Mouse (Mus musculus) adrenal gland, adult (tissue): Measurements from ENCODE around the gene Ifi208.
A peak's percentile ranks its signal among the peaks of the same experiment; 100 is the strongest.
"Not testable (repeated sequence)": the region's sequence is repeated elsewhere in the genome, so short reads cannot be mapped to it uniquely, and the experiment has no call there.

Experiments
- DNase-seq, 2 experiments: peaks; one replicate each; pipeline ENCODE4 v3.0.0; 2022 to 2023; ENCODE audit warnings: low spot score in 1 of 2; ENCODE audit not compliant: inconsistent age in 2 of 2

The Ifi208 gene

GRCm38 (mm10) chr1:173673458-173674097 is at the start of gene Ifi208:
Gene Ifi208 (plus strand): TSS chr1:173673675.
- DNase-seq, result peak in 1 of 2 experiments; percentile 26

- no peak for DNase-seq
These were observed 49.4 kb upstream of the Ifi208 start for GRCm38 (mm10) chr1:173624052-173624451.

- no peak for DNase-seq
These were observed 46.8 kb upstream of the Ifi208 start for GRCm38 (mm10) chr1:173626686-173627085.

DNA sequence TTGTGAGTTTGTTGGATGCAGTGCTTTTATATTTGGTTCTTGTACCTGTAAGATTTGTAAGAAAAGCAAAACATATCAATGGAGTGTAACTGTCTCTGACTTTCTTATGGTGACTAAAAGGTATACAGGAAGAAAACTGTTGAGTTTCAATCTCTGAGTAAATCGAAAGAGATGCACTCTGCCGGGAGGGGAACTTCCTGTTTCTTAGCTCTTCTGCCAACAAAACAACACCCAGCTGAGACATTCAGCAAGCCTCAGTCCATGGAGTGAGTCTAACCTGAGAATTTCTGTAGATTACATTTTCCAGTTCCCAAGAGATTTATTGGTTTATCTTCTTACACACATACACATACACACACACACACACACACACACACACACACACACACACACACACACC is 42.9 kb upstream of the Ifi208 start, which contains the start of gene Ifi209:
Gene Ifi209 (plus strand): TSS at position 296 of the 400 bp plus-strand sequence.
- DNase-seq, result peak in 1 of 2 experiments; percentile 27

DNA sequence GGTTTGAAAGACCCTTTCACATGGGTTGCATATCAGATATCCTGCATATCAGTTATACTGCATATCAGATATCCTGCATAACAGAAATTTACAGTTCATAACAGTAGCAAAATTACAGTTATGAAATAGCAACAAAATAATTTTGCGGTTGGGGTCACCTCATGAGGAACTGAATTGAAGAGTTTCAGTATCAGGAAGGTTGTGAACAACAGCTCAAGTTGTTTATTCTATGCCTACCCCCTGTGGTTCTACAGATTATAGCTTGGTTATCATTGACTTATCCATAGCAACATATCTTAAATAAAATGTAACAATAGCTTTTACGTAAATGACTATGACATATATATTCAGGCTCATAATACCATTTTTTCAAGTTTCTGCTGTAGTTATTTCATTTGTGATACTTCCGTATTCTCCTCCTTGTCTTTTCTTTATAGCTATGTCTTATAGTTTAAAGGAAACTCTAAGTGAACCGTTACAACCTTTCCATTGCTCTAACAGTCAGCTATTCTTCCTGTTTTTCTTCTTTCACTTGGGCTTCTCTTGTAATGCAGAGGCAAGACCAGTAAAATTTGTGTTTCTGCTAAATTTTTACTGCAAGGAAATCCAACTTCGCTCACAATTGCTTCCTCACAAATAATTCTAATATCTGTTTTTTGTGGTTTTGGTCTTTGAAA is 39.4 kb upstream of the Ifi208 start:
- no peak for DNase-seq

DNA sequence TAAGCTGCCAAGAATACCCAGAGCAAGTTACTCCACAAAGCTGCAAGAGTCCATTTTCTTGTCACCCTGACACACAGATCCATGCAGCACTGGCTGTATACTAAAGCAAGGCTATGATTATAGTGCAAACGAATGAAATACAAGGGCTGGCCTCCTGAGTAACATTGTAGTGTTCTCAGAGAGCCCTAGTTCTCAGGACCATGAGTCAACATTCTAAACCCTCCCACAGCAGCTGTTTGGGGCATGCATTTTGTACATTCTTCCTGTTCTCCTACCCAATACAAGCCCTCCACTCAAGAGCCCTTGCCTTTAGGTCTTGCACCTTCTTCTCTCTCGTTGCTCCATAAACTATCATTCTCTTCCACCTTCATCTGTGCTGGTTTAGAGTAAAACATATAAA is 28.1 kb upstream of the Ifi208 start:
- DNase-seq, result no peak

- DNase-seq, result no peak
These were observed 15.5 kb upstream of the Ifi208 start for GRCm38 (mm10) chr1:173657973-173658372.

GRCm38 (mm10) chr1:173678605-173679004 is 5.1 kb downstream of the Ifi208 start:
- DNase-seq, result not testable (repeated sequence)

- no peak for DNase-seq
These were observed 20.8 kb downstream of the Ifi208 start for GRCm38 (mm10) chr1:173694270-173694669.

GRCm38 (mm10) chr1:173733219-173733618 is 59.7 kb downstream of the Ifi208 start:
- peak in 1 of 2 experiments; percentile 22 for DNase-seq

DNA sequence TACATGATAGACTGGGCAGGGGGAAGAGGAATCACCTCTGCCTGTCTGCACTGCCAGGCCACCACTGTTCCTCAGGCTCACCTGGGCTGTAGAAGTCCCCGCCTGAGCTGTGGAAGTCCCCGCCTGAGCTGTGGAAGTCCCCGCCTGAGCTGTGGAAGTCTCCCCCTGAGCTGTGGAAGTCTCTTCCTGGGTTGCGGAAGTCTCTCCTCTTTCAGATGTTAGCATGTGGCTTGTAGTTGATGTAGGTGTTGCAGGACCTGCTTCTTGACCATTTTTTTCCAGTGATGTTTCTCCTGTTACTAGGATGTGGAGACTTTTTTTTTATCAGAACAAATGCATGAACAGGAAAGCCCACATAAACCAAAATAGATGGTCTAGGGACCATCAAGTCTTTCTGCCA is 61.5 kb downstream of the Ifi208 start:
- DNase-seq, result not testable (repeated sequence)

DNA sequence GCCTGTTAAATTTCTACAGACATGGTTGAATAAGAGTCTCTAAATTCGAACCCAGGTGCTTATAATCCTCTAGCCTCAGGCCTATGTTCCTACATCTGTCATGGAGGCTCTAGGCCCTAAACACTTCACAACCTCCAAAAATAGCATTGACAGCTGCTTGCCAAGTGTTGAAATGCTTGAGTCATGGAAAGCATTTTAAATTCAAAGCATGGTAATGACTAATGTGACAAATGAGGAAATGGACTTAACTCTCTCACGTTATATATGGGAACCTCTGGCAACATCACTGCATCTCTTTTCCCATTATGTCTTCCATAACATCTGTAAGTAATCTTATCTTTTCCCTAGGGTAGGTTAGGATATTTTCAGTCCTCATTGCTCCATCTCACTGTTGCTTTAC is 63.5 kb downstream of the Ifi208 start:
- DNase-seq, result no peak

GRCm38 (mm10) chr1:173740537-173740936 is 67.1 kb downstream of the Ifi208 start:
- peak in 1 of 2 experiments; percentile 21 for DNase-seq

- DNase-seq, result peak in 1 of 2 experiments; percentile 42
These were observed 68.2 kb downstream of the Ifi208 start, which contains the start of gene Ifi207 for GRCm38 (mm10) chr1:173741656-173742055. Gene Ifi207 (minus strand): TSS chr1:173741747.

GRCm38 (mm10) chr1:173742262-173742661 is 68.8 kb downstream of the Ifi208 start:
- peak in 1 of 2 experiments; percentile 23 for DNase-seq
